Mouse (Mus musculus): Measurements from ENCODE around the gene March11. TPM values are rescaled to one million over a fixed set of nuclear protein-coding genes. Genes with fewer than 3 reads are reported as not detected.

March11 gene
- polyA plus RNA-seq (2012): 0.03 TPM in 1 of 2 replicates, not detected in the other

DNA sequence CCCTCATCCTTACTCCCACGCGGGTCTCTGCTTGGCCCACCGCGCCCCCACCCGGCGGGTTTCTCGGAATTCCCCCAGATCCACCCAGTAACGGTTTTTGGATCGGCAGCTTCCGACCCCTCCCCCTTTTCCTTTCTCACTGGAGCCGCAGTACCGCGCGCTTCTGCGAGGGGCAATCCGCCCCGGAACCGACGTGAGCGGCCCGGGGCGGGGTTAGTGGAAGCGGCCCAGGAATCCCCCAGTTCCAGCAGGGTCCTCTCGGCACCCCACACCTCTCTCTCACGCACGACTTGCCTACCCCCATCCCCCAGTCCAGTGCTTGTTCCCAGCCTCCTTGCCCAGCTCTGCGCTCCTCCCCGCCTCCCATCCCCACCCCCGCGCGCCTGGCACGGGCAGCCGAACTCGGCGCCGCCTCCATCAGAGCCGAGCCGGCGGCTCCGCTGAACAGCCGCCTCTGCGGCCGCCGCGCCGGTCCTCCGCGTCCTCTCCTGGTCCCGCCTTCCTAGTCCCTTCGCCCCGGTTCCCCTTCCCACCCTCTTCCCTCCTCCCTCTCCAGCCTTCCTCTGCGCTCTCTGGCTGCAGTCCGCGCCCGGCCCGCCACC, at the start of gene March11:
March11 (plus strand) TSS at position 420 of the 602 bp plus-strand sequence.

Measured in megakaryocyte-erythroid progenitor cell, adult 5 weeks (primary cell).